Mouse (Mus musculus) lung, embryonic 16.5 days (tissue): ENCODE results near the gene Astl. TPM values are rescaled to one million over a fixed set of nuclear protein-coding genes. Genes with fewer than 3 reads are reported as not detected.

Experiments
- ATAC-seq: fragments of 200-750 bp; cut with Nextera tagmentation; 2 replicates; pipeline ENCODE4 v1.8.0; 2017; ENCODE audit warnings: low read depth, mild to moderate bottlenecking, moderate library complexity
- H3K27ac ChIP-seq: fragments of 300-500 bp; sonication (generic); 2 replicates; pipeline ENCODE4 v1.5.1; 2014; ENCODE audit warnings: mild to moderate bottlenecking, control low read depth, low read length
- H3K27me3 ChIP-seq: fragments of 300-500 bp; sonication (generic); 2 replicates; pipeline ENCODE4 v1.6.1; 2014; ENCODE audit warnings: low read depth, low read length, mixed read lengths; ENCODE audit not compliant: control insufficient read depth, insufficient read depth
- H3K36me3 ChIP-seq: fragments of 300-500 bp; sonication (generic); 2 replicates; pipeline ENCODE4 v1.6.1; 2014; ENCODE audit warnings: low read length; ENCODE audit not compliant: control insufficient read depth, insufficient read depth
- H3K4me1 ChIP-seq: fragments of 300-500 bp; sonication (generic); replicated peaks from 2 replicates; pipeline ENCODE4 v1.6.1; 2014; ENCODE audit warnings: low read length, mixed read lengths; ENCODE audit not compliant: control insufficient read depth, insufficient read depth
- H3K4me2 ChIP-seq: fragments of 300-500 bp; sonication (generic); 2 replicates; pipeline ENCODE4 v1.6.1; 2014; ENCODE audit warnings: low read depth, low read length, control low read depth
- H3K4me3 ChIP-seq: fragments of 300-500 bp; sonication (generic); 2 replicates; pipeline ENCODE4 v1.5.1; 2014; ENCODE audit warnings: mild to moderate bottlenecking, low read length, control low read depth
- H3K9ac ChIP-seq: fragments of 300-500 bp; sonication (generic); 2 replicates; pipeline ENCODE4 v1.6.1; 2014; ENCODE audit warnings: low read length, control low read depth
- H3K9me3 ChIP-seq: fragments of 300-500 bp; sonication (generic); 2 replicates; pipeline ENCODE4 v1.6.1; 2016; ENCODE audit warnings: low read length; ENCODE audit not compliant: control insufficient read depth
- WGBS: fragments of 180-500 bp; shearing (Covaris S2); extraction: QIAGEN DNeasy Blood & Tissue Kit; methylation state at CpG from one replicate; pipeline ENCODE4 v1.1.7; 2014; 5-methylcytosine and 5-hydroxymethylcytosine counted together
- polyA plus RNA-seq: library from polyadenylated mRNA; unstranded; fragments of >200 nt; fragmentation: Nextera tagmentation; extraction: Ambion mirVana; gene quantifications from 2 replicates; pipeline ENCODE4 v1.2.1, GENCODE M21; 2015

Gene Astl
- polyA plus RNA-seq, 1 experiment from 2014 or later, result not detected

DNA sequence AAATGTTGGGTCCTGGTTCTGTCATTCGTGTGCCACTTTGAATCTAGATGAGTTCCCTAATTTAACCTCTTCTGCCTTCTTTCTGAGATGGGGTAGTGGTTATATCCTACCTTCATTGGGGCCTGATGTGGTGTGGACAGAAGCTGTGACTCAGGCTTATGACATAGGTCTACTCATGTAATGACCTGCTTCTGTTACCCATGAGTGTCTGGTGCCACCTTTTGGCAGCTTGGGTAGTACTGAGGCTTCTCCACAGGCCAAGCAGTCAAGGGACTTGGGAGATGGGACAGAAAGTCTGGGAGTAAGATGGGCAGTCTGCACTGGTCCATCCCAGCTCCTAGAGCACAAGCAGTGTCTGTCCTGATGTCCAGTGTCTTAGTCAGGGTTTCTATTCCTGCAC is 7.9 kb downstream of the Astl start:
- no peak overlapping the region for H3K4me3 ChIP-seq
- H3K9me3 ChIP-seq, result no peaks in the 10 kb centered on the region
- H3K27ac ChIP-seq, result no peak overlapping the region
- H3K27me3 ChIP-seq, result no peaks in the 10 kb centered on the region
- H3K4me2 ChIP-seq, result no peak overlapping the region
- WGBS, result 59% methylated on average over 1 of the region's 1 CpGs
- no peaks in the 10 kb centered on the region for H3K4me1 ChIP-seq
- H3K36me3 ChIP-seq, result no peaks in the 10 kb centered on the region
- no peak for ATAC-seq
- no peak overlapping the region for H3K9ac ChIP-seq

DNA sequence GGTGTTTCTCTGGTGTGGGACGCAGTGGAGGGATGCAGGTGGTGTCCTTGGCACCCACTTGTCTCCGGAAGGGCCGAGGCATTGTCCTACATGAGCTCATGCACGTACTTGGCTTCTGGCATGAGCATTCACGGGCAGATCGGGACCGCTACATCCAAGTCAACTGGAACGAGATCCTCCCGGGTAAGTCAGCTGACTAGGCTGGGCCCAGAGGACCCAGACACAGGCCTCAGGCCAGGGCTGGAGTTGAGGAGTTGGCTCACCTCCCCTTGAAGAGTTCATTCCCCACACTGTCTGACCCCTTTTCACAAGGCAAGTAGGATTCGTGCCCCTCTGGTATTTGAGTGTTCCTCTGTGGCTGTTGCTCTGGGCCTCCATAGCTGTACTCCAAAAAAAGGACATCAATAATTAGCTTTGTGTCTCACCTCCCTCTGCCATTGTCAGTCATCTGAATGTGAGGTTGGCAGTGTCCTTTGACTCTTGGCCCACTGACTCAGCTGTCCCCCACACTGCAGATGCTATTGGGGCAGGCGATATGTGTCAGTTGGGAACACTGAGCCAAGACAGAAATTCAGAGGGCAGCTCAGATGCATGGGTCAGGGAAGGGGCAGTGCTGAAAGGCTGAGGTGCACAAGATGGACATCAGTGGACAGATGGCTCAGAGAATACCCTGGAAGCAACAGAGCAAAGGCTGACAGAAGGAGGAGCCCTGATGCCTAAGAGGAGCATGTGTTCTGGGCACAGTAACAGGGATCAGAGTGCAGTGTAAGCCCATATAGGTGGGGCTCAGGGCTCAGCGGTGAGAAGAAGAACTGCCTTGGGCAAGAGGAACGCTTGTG is 8.9 kb downstream of the Astl start:
- Histone ChIP-seq H3K4me2 (no peak overlapping the region), H3K36me3 (no peaks in the 10 kb centered on the region), H3K9me3 (no peaks in the 10 kb centered on the region), H3K9ac (no peak overlapping the region), H3K27me3 (no peaks in the 10 kb centered on the region), H3K4me1 (no peaks in the 10 kb centered on the region), H3K4me3 (no peak overlapping the region), H3K27ac (no peak overlapping the region)
- WGBS, result 76% methylated on average over 13 of the region's 13 CpGs
- no peak for ATAC-seq

DNA sequence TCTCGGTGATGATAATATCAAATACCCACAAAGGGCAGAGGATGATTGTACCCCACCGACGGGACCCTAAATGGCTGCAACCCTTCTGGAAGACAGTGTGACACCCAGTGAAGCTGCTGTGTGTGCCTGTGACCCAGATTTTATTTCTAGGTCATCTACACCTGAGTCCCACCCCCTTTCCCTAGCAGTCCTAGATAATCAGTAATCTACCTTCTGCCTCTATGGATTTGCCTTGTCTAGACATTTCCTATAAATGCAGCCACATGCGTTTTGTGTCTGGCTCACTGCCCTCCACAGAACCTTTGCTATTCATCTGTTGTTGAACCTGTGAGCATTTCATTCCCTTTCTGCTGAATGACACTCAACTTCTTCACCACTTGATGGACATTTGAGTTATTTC is 15.4 kb downstream of the Astl start:
- 90% methylated on average over 4 of the region's 4 CpGs for WGBS
- Histone ChIP-seq H3K27ac (no peak overlapping the region), H3K27me3 (no peaks in the 10 kb centered on the region; the same call in 1 of the 2 replicates), H3K36me3 (no peaks in the 10 kb centered on the region), H3K4me3 (no peak overlapping the region), H3K9ac (no peak overlapping the region), H3K4me1 (no peaks in the 10 kb centered on the region), H3K4me2 (no peak overlapping the region), H3K9me3 (no peaks in the 10 kb centered on the region)
- ATAC-seq, result no peak

DNA sequence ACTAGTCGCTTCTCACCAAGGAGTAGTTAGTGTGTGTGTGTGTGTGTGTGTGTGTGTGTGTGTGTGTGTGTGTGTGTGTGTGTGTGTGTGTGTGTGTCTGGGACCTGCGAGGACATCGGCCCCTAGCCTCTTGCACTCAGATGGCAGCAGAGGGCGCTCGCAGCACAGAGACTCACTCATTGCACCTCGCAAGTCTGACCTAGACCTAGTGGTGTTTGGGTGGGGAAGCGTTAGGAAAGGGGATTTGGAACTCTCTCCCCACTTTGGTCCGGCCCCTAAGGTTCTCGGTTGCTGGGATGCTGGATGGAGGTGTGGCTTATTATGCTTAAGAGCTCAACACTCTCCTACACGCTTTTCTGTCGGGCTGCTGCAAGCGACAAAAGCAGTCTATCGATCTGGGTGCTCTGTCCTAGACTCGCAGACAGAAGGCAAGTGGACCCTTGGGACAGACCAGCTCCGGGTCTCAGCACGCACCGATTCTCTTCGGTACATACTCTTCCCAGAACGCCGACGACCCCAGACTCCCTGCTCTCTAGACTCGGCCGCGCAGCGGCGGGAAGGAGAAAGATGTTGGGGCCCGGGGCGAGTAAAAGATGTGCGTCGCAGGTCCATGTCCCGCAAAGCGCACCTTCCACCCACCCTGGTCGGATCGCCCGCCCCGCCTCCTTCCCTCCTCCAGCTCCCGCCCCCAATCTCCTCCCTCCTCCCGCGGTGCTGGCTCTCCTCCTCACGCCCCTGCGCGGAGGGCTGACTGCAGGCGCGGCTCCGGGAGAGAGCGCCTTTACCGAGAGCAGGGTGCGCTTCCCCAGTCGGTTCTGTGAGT is 24.2 kb downstream of the Astl start, which contains the start of gene Adra2b:
Gene Adra2b (plus strand): TSS at position 750 of the 823 bp plus-strand sequence.
- Histone ChIP-seq H3K36me3 (no peaks in the 10 kb centered on the region), H3K4me2 (peak within 1 kb of the TSS; percentile 70), H3K9ac (peak within 1 kb of the TSS; percentile 13; the same call in 1 of the 2 replicates), H3K4me1 (peaks cover 10% of the 10 kb centered on the region), H3K9me3 (no peaks in the 10 kb centered on the region), H3K27me3 (peaks cover 42% of the 10 kb centered on the region), H3K4me3 (peak within 1 kb of the TSS; percentile 42), H3K27ac (no peak within 1 kb of the TSS)
- WGBS, result under 1% methylated on average over 48 of the region's 49 CpGs
- peak; percentile 72 for ATAC-seq

DNA sequence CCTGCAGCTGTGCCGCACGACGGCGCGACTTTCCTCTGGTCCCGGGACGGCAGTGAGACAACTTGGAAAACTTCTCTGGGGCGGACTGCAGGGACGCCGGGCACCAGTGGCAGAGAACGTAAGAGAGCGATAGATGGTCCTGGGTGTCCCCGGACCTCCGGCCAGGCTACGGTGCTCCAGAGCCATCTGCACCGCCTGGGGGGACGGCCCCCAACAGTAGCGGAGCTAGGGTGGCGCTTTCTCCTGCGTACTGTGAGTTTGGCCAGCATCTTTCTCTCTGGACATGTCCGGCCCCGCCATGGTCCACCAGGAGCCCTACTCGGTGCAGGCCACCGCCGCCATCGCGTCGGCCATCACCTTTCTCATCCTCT is 24.8 kb downstream of the Astl start:
- no peaks in the 10 kb centered on the region for H3K36me3 ChIP-seq
- peaks cover 42% of the 10 kb centered on the region for H3K27me3 ChIP-seq
- H3K4me3 ChIP-seq, result peak overlapping the region; percentile 42
- peaks cover 10% of the 10 kb centered on the region for H3K4me1 ChIP-seq
- peak overlapping the region; percentile 70 for H3K4me2 ChIP-seq
- WGBS, result under 1% methylated on average over 28 of the region's 28 CpGs
- H3K9me3 ChIP-seq, result no peaks in the 10 kb centered on the region
- ATAC-seq, result peak; percentile 13; the same call in 1 of the 2 replicates
- H3K9ac ChIP-seq, result peak overlapping the region; percentile 13; the same call in 1 of the 2 replicates
- no peak overlapping the region for H3K27ac ChIP-seq

DNA sequence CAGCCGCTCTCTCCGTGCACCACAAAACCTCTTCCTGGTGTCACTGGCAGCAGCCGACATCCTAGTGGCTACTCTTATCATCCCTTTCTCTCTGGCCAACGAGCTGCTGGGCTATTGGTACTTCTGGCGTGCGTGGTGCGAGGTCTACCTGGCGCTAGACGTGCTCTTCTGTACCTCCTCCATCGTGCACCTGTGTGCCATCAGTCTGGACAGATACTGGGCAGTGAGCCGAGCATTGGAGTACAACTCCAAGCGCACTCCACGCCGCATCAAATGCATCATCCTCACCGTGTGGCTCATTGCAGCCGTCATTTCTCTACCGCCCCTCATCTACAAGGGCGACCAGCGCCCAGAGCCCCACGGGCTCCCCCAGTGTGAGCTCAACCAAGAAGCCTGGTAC is 25.3 kb downstream of the Astl start:
- no peak overlapping the region for H3K27ac ChIP-seq
- peak overlapping the region; percentile 42 for H3K4me3 ChIP-seq
- H3K4me1 ChIP-seq, result peaks cover 10% of the 10 kb centered on the region
- ATAC-seq, result no peak
- H3K9ac ChIP-seq, result no peak overlapping the region
- H3K9me3 ChIP-seq, result no peaks in the 10 kb centered on the region
- no peaks in the 10 kb centered on the region for H3K36me3 ChIP-seq
- peak overlapping the region; percentile 70; the same call in 1 of the 2 replicates for H3K4me2 ChIP-seq
- 4% methylated on average over 20 of the region's 20 CpGs for WGBS
- H3K27me3 ChIP-seq, result peaks cover 42% of the 10 kb centered on the region

DNA sequence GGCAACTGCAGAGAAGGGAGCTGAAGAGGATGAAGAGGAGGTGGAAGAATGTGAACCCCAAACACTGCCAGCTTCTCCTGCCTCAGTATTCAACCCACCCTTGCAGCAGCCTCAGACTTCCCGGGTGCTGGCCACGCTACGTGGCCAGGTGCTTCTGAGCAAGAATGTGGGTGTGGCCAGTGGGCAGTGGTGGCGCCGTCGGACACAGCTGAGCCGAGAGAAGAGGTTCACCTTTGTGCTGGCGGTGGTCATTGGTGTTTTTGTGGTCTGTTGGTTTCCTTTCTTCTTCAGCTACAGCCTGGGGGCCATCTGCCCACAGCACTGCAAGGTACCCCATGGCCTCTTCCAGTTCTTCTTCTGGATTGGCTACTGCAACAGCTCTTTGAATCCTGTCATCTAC is 26.0 kb downstream of the Astl start:
- Histone ChIP-seq H3K4me2 (no peak overlapping the region), H3K27ac (no peak overlapping the region), H3K36me3 (no peaks in the 10 kb centered on the region), H3K4me3 (no peak overlapping the region), H3K27me3 (peaks cover 42% of the 10 kb centered on the region), H3K4me1 (peaks cover 10% of the 10 kb centered on the region), H3K9ac (no peak overlapping the region), H3K9me3 (no peaks in the 10 kb centered on the region)
- 5% methylated on average over 8 of the region's 8 CpGs for WGBS
- ATAC-seq, result no peak

DNA sequence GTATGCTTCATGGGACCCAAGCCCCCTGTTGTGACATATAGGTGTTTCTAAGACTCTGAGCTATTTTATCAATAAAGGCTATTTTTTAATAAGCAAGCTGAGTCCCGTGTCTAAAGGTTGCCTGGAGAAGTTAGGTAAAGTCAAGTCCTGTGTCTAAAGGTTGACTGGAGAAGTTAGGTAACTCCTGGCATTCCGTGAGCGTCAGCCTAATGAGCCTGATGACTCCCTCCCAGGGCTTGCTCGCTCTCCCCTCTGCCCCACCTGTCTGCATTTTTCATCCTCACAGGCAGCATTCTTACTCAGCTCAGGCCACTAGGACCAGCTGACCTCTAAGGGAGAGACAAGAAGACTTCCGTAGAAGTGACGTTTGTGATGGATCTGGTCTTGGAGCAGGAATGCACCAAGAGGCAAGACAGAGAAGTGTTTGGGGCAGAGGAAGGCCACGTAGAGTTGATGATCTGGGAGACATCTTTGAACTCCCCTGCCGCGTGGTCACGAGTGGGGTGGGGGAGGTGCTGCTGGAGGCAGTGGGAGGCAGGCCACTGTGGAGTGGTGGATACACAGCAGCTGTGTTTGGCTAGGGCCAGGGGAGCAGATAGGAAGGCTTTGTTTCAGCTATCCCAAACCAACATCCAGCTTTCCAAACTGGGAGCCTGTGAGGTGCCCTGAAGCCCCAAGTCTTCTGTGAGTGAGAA is 28.8 kb downstream of the Astl start:
- H3K27me3 ChIP-seq, result peaks cover 35% of the 10 kb centered on the region
- WGBS, result 21% methylated on average over 10 of the region's 10 CpGs
- no peak overlapping the region for H3K4me2 ChIP-seq
- no peak overlapping the region for H3K27ac ChIP-seq
- no peak overlapping the region for H3K4me3 ChIP-seq
- H3K9ac ChIP-seq, result no peak overlapping the region
- no peaks in the 10 kb centered on the region for H3K36me3 ChIP-seq
- peaks cover 10% of the 10 kb centered on the region for H3K4me1 ChIP-seq
- no peak for ATAC-seq
- no peaks in the 10 kb centered on the region for H3K9me3 ChIP-seq
